Mouse (Mus musculus): ENCODE results near the gene Tmem220. TPM values are rescaled to one million over a fixed set of nuclear protein-coding genes. Genes with fewer than 3 reads are reported as not detected.
A peak's percentile ranks its signal among the peaks of the same experiment; 100 is the strongest.

Tmem220 gene
- 0.61 TPM in 1 of 2 replicates, not detected in the other for polyA plus RNA-seq (2011; ENCODE audit: insufficient read depth, insufficient read length, low replicate concordance, missing spikeins)

GRCm38 (mm10) chr11:67024867-67025477 is at the start of gene Tmem220:
Gene Tmem220, plus strand, starts transcription at chr11:67025154.
- TF ChIP-seq CTCF (IDR thresholded peaks at IDR 0.05; ENCODE audit: control insufficient read depth, insufficient read depth, low read length) (peak; percentile 86), POLR2A (IDR thresholded peaks at IDR 0.05; ENCODE audit: borderline replicate concordance, control insufficient read depth, low read depth, low read length) (peak; percentile 65; the same call in 1 of the 2 replicates)
- Histone ChIP-seq H3K4me3 (replicated peaks; ENCODE audit: control insufficient read depth, low read depth, low read length) (peak within 1 kb of the TSS; percentile 66), H3K4me1 (ENCODE audit: control insufficient read depth, insufficient read depth, low read length) (no peaks in the 10 kb centered on the region), H3K27ac (ENCODE audit: control insufficient read depth, insufficient read depth, low read depth, low read length, poor library complexity) (peak within 1 kb of the TSS; percentile 43)
- under 1% methylated on average over 35 of the region's 35 CpGs for WGBS

GRCm38 (mm10) chr11:66975606-66976330 is 49.2 kb upstream of the Tmem220 start:
- Histone ChIP-seq H3K27ac (ENCODE audit: control insufficient read depth, insufficient read depth, low read depth, low read length, poor library complexity) (no peak overlapping the region), H3K4me3 (replicated peaks; ENCODE audit: control insufficient read depth, low read depth, low read length) (no peak overlapping the region), H3K4me1 (ENCODE audit: control insufficient read depth, insufficient read depth, low read length) (no peaks in the 10 kb centered on the region)
- 75% methylated on average over 7 of the region's 7 CpGs for WGBS
- TF ChIP-seq POLR2A (IDR thresholded peaks at IDR 0.05; ENCODE audit: borderline replicate concordance, control insufficient read depth, low read depth, low read length) (no peak), CTCF (IDR thresholded peaks at IDR 0.05; ENCODE audit: control insufficient read depth, insufficient read depth, low read length) (no peak)

GRCm38 (mm10) chr11:66981336-66982115 is 43.4 kb upstream of the Tmem220 start:
- WGBS = 75% methylated on average over 15 of the region's 15 CpGs

GRCm38 (mm10) chr11:66982794-66983193 is 42.2 kb upstream of the Tmem220 start:
- Histone ChIP-seq H3K4me3 (replicated peaks; ENCODE audit: control insufficient read depth, low read depth, low read length) (no peak overlapping the region), H3K4me1 (ENCODE audit: control insufficient read depth, insufficient read depth, low read length) (no peaks in the 10 kb centered on the region), H3K27ac (ENCODE audit: control insufficient read depth, insufficient read depth, low read depth, low read length, poor library complexity) (no peak overlapping the region)
- 19% methylated on average over 6 of the region's 6 CpGs for WGBS
- peak; percentile 48; the same call in 1 of the 2 replicates for TF ChIP-seq CTCF (IDR thresholded peaks at IDR 0.05; ENCODE audit: control insufficient read depth, insufficient read depth, low read length)
- TF ChIP-seq POLR2A (IDR thresholded peaks at IDR 0.05; ENCODE audit: borderline replicate concordance, control insufficient read depth, low read depth, low read length) = no peak

More at GRCm38 (mm10) chr11:66981336-66982115, 43.4 kb upstream of the Tmem220 start:
- no peak overlapping the region for H3K27ac ChIP-seq (ENCODE audit: control insufficient read depth, insufficient read depth, low read depth, low read length, poor library complexity)
- no peaks in the 10 kb centered on the region for H3K4me1 ChIP-seq (ENCODE audit: control insufficient read depth, insufficient read depth, low read length)
- no peak overlapping the region for H3K4me3 ChIP-seq (replicated peaks; ENCODE audit: control insufficient read depth, low read depth, low read length)
- no peak for TF ChIP-seq POLR2A (IDR thresholded peaks at IDR 0.05; ENCODE audit: borderline replicate concordance, control insufficient read depth, low read depth, low read length)
- no peak for TF ChIP-seq CTCF (IDR thresholded peaks at IDR 0.05; ENCODE audit: control insufficient read depth, insufficient read depth, low read length)

- TF ChIP-seq POLR2A (IDR thresholded peaks at IDR 0.05; ENCODE audit: borderline replicate concordance, control insufficient read depth, low read depth, low read length) (no peak), CTCF (IDR thresholded peaks at IDR 0.05; ENCODE audit: control insufficient read depth, insufficient read depth, low read length) (no peak)
- 69% methylated on average over 11 of the region's 11 CpGs for WGBS
- no peak overlapping the region for H3K4me3 ChIP-seq (replicated peaks; ENCODE audit: control insufficient read depth, low read depth, low read length)
Measured at GRCm38 (mm10) chr11:66983422-66984164, 41.4 kb upstream of the Tmem220 start.

GRCm38 (mm10) chr11:66984165-66985135 is 40.5 kb upstream of the Tmem220 start:
- H3K27ac ChIP-seq (ENCODE audit: control insufficient read depth, insufficient read depth, low read depth, low read length, poor library complexity) = no peak overlapping the region
- TF ChIP-seq CTCF (IDR thresholded peaks at IDR 0.05; ENCODE audit: control insufficient read depth, insufficient read depth, low read length) (peak; percentile 64), POLR2A (IDR thresholded peaks at IDR 0.05; ENCODE audit: borderline replicate concordance, control insufficient read depth, low read depth, low read length) (no peak)
- 8% methylated on average over 28 of the region's 28 CpGs for WGBS
- no peak overlapping the region for H3K4me3 ChIP-seq (replicated peaks; ENCODE audit: control insufficient read depth, low read depth, low read length)
- H3K4me1 ChIP-seq (ENCODE audit: control insufficient read depth, insufficient read depth, low read length) = no peaks in the 10 kb centered on the region

More at GRCm38 (mm10) chr11:66983422-66984164, 41.4 kb upstream of the Tmem220 start:
- Histone ChIP-seq H3K27ac (ENCODE audit: control insufficient read depth, insufficient read depth, low read depth, low read length, poor library complexity) (no peak overlapping the region), H3K4me1 (ENCODE audit: control insufficient read depth, insufficient read depth, low read length) (no peaks in the 10 kb centered on the region)

Measured in bone marrow, adult 2 months (tissue).